27 mouse cellular contexts compared by ENCODE assay signal in the genomic region with DNA sequence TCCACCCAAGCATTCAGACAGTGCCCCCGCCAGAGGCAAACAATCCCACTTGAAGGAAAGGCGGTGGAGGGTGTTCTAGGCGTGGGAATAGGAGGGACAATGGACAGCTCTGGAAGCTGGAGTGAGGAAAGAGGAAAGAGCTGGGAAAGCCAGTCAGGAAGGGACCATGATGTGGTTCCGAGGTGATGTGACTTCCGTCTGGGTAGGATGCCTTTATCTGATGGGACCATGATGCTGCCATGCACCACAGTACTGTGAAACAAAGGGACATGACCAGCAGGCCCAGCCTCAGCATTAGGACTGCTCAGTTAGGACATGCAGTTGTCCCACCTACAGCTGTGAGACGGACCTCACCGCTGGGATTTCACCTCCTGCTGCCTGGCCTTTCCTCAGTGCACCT. TPM values are rescaled to one million over a fixed set of nuclear protein-coding genes. Genes with fewer than 3 reads are reported as not detected.
DNase-seq lines count a peak whose midpoint lies in the region; TF ChIP-seq lines count a peak whose summit lies in the region.
"Had no signal": no experiment of that assay in that cellular context is flagged by ENCODE, and none has a peak within 500 bp of the region (broad histone marks: within the 10 kb centered on the region; RNA-seq: fewer than 3 reads in every experiment).

No protein-coding gene starts in this region.

- peaks cover 11% of the 10 kb centered on the region for H3K4me1 ChIP-seq in spleen, adult 2 months (ENCODE audit: control insufficient read depth, insufficient read depth, insufficient read length)
- peaks cover 5% of the 10 kb centered on the region for H3K4me1 ChIP-seq in limb, embryonic 10.5 days

- no peak overlapping the region for H3K4me3 ChIP-seq in layer of hippocampus, adult 2 months
- H3K4me3 ChIP-seq in spleen, adult 2 months (ENCODE audit: extremely low read depth, insufficient read depth, insufficient read length): no peak overlapping the region
- no peak overlapping the region for H3K4me3 ChIP-seq in limb, embryonic 10.5 days
- H3K4me3 ChIP-seq in macrophage (ENCODE audit: inconsistent target): no peak overlapping the region
- H3K4me3 ChIP-seq: forebrain, embryonic 13.5 days; heart, embryonic 13.5 days; hindbrain, embryonic 15.5 days; limb, embryonic 15.5 days; liver, embryonic 15.5 days; lung, embryonic 15.5 days had no signal

- H3K9me3 ChIP-seq in limb, embryonic 10.5 days (replicated peaks): no peaks in the 10 kb centered on the region
- H3K9me3 ChIP-seq: forebrain, embryonic 13.5 days; heart, embryonic 13.5 days; hindbrain, embryonic 15.5 days; limb, embryonic 15.5 days; liver, embryonic 15.5 days; lung, embryonic 15.5 days had no signal

- DNase-seq in layer of hippocampus, adult 2 months (ENCODE audit: low spot score in 2 of 2): no peak
- no peak for DNase-seq in layer of hippocampus, postnatal 25 days (ENCODE audit: extremely low spot score in 1 of 2, low spot score in 1 of 2)
- no peak for DNase-seq in spleen, adult 2 months (ENCODE audit: low read depth in 1 of 2, low spot score in 2 of 2)
- no peak for DNase-seq in spleen, postnatal 14 days (ENCODE audit: low spot score in 2 of 2)
- peak; percentile 28 for DNase-seq in limb, embryonic 10.5 days (ENCODE audit: low spot score)
- no peak for DNase-seq in cerebellum, adult 18-20 months
- no peak for DNase-seq in ovary, postnatal 14 days (ENCODE audit: low spot score)
- DNase-seq: adrenal gland, postnatal 25 days; cerebellum, adult 2 months; cerebellum, postnatal 14 days; gastrocnemius, postnatal 36 days; heart, adult 18-20 months; heart, postnatal 10 days; kidney, adult 11 months; kidney, postnatal 36 days; layer of hippocampus, postnatal 36 days; left cerebral cortex, postnatal 4 days; right cerebral cortex, adult 18-20 months had no signal

- H3K27me3 ChIP-seq in spleen, adult 2 months (ENCODE audit: control insufficient read depth, insufficient read depth, low read length): no peaks in the 10 kb centered on the region
- H3K27me3 ChIP-seq in limb, embryonic 10.5 days (ENCODE audit: low read depth, poor library complexity, severe bottlenecking): peaks cover 9% of the 10 kb centered on the region
- H3K27me3 ChIP-seq: heart, embryonic 13.5 days; hindbrain, embryonic 15.5 days; lung, embryonic 15.5 days had no signal

- no peak for TF ChIP-seq POLR2A in spleen, adult 2 months (IDR thresholded peaks at IDR 0.05; ENCODE audit: low read depth, low read length)

- peaks cover 20% of the 10 kb centered on the region; the same call in 1 of the 2 replicates for H3K79me2 ChIP-seq in macrophage (ENCODE audit: inconsistent target)

- H3K27ac ChIP-seq in layer of hippocampus, adult 2 months: peak overlapping the region; percentile 6; the same call in 1 of the 2 replicates
- peak overlapping the region; percentile 36; the same call in 1 of the 2 replicates for H3K27ac ChIP-seq in spleen, adult 2 months (ENCODE audit: insufficient read depth, low read length)
- no peak overlapping the region for H3K27ac ChIP-seq in limb, embryonic 10.5 days
- peak overlapping the region; percentile 87 for H3K27ac ChIP-seq in macrophage
- H3K27ac ChIP-seq: forebrain, embryonic 13.5 days; heart, embryonic 13.5 days; hindbrain, embryonic 15.5 days; lung, embryonic 15.5 days had no signal

- 85% methylated on average over 7 of the region's 7 CpGs for whole genome bisulfite sequencing in spleen, adult 2 months
- 88% methylated on average over 7 of the region's 7 CpGs for WGBS in limb, embryonic 10.5 days
- 64% methylated on average over 5 of the region's 7 CpGs for WGBS in macrophage (ENCODE audit: missing documents)

- peaks cover 17% of the 10 kb centered on the region for H3K36me3 ChIP-seq in spleen, adult 2 months (ENCODE audit: control insufficient read depth, insufficient read depth, low read length)
- peaks cover 43% of the 10 kb centered on the region for H3K36me3 ChIP-seq in limb, embryonic 10.5 days
- peaks cover 44% of the 10 kb centered on the region for H3K36me3 ChIP-seq in macrophage (ENCODE audit: inconsistent target)

- no peak for TF ChIP-seq CTCF in layer of hippocampus, adult 2 months (conservative IDR thresholded peaks at IDR 0.05)
- no peak for TF ChIP-seq CTCF in spleen, adult 2 months (IDR thresholded peaks at IDR 0.05; ENCODE audit: extremely low read depth, insufficient read depth, insufficient read length, insufficient replicate concordance)

RNA-seq across cellular contexts. Expression of a gene that starts 8.8 kb away (rescaled TPM):
- 1 to 10 TPM; 1.4 to 1.5 TPM for total RNA-seq in layer of hippocampus, adult 2 months (2021)
- total RNA-seq in layer of hippocampus, postnatal 25 days (2021): 1 to 10 TPM; 1.2 to 1.5 TPM
- 65.3 and 90.7 TPM in 2 replicates for polyA plus RNA-seq in spleen, adult 2 months (2012; rRNA removed)
- not detected in 2 replicates for polyA plus RNA-seq in limb, embryonic 10.5 days (2016; fragmentation: Nextera tagmentation; extraction: Ambion mirVana)
- 10 to 100 TPM in 14 of 26 experiments, 1 to 10 TPM in 12; 1.1 to 44.1 (median 13.9) TPM for total RNA-seq in macrophage (2018; cell fraction: chromatin; rRNA removed)
- total RNA-seq in macrophage (2018; cell fraction: cytosol; rRNA removed): 100 to 1,000 TPM in 9 of 26 experiments, 10 to 100 TPM in 17; 16.2 to 215 (median 57.2) TPM
- 100 to 1,000 TPM in 13 of 26 experiments, 10 to 100 TPM in 13; 10.9 to 317 (median 79.4) TPM for total RNA-seq in macrophage (2018; cell fraction: nucleus; rRNA removed)
- polyA plus RNA-seq in macrophage (2018): 9.3 to 44.3 TPM (median 27.8 TPM) in 3 replicates
- polyA plus RNA-seq: embryonic facial prominence, embryonic 11.5 days; forebrain, embryonic 13.5 days; heart, embryonic 13.5 days; lung, embryonic 15.5 days; neural tube, embryonic 11.5 days had no signal

RNA-seq across cellular contexts. Expression of a gene that starts 17.2 kb away (rescaled TPM):
- total RNA-seq in layer of hippocampus, adult 2 months (2021): 100 to 1,000 TPM; 149 to 154 TPM
- total RNA-seq in layer of hippocampus, postnatal 25 days (2021): 100 to 1,000 TPM; 147 to 151 TPM
- 29.6 and 39.5 TPM in 2 replicates for polyA plus RNA-seq in spleen, adult 2 months (2012; rRNA removed)
- 62.8 and 77.9 TPM in 2 replicates for polyA plus RNA-seq in limb, embryonic 10.5 days (2016; fragmentation: Nextera tagmentation; extraction: Ambion mirVana)
- 100 to 1,000 TPM in 8 of 26 experiments, 10 to 100 TPM in 18; 27.9 to 189 (median 89.2) TPM for total RNA-seq in macrophage (2018; cell fraction: chromatin; rRNA removed)
- total RNA-seq in macrophage (2018; cell fraction: cytosol; rRNA removed): 100 to 1,000 TPM; 113 to 192 (median 160) TPM
- 100 to 1,000 TPM in 15 of 26 experiments, 10 to 100 TPM in 11; 46.5 to 175 (median 103) TPM for total RNA-seq in macrophage (2018; cell fraction: nucleus; rRNA removed)
- polyA plus RNA-seq in macrophage (2018): 173 to 195 TPM (median 183 TPM) in 3 replicates

RNA-seq across cellular contexts. Expression of a gene that starts 28.3 kb away (rescaled TPM):
- 10 to 100 TPM; 52.4 to 58.9 TPM for total RNA-seq in layer of hippocampus, adult 2 months (2021)
- total RNA-seq in layer of hippocampus, postnatal 25 days (2021): 10 to 100 TPM; 52.3 to 57.2 TPM
- polyA plus RNA-seq in spleen, adult 2 months (2012; rRNA removed): 90.9 and 93.3 TPM in 2 replicates
- 75.1 and 76.6 TPM in 2 replicates for polyA plus RNA-seq in limb, embryonic 10.5 days (2016; fragmentation: Nextera tagmentation; extraction: Ambion mirVana)
- total RNA-seq in macrophage (2018; cell fraction: chromatin; rRNA removed): 10 to 100 TPM in 21 of 26 experiments, 1 to 10 TPM in 5; 4.4 to 82.2 (median 27.6) TPM
- total RNA-seq in macrophage (2018; cell fraction: cytosol; rRNA removed): 100 to 1,000 TPM in 6 of 26 experiments, 10 to 100 TPM in 20; 38.6 to 130 (median 74.2) TPM
- 10 to 100 TPM; 12.8 to 76.0 (median 32.1) TPM for total RNA-seq in macrophage (2018; cell fraction: nucleus; rRNA removed)
- polyA plus RNA-seq in macrophage (2018): 37.5 to 79.0 TPM (median 76.6 TPM) in 3 replicates

RNA-seq across cellular contexts. Expression of a gene that starts 31.7 kb away (rescaled TPM):
- total RNA-seq in layer of hippocampus, adult 2 months (2021): 10 to 100 TPM; 19.4 to 21.8 TPM
- 10 to 100 TPM; 15.6 to 16.6 TPM for total RNA-seq in layer of hippocampus, postnatal 25 days (2021)
- polyA plus RNA-seq in spleen, adult 2 months (2012; rRNA removed): 87.4 and 95.8 TPM in 2 replicates
- polyA plus RNA-seq in limb, embryonic 10.5 days (2016; fragmentation: Nextera tagmentation; extraction: Ambion mirVana): 53.1 and 57.5 TPM in 2 replicates
- total RNA-seq in macrophage (2018; cell fraction: chromatin; rRNA removed): 10 to 100 TPM in 22 of 26 experiments, 1 to 10 TPM in 4; 4.4 to 53.3 (median 21.1) TPM
- 10 to 100 TPM; 12.8 to 29.1 (median 19.8) TPM for total RNA-seq in macrophage (2018; cell fraction: cytosol; rRNA removed)
- 10 to 100 TPM in 22 of 26 experiments, 1 to 10 TPM in 4; 6.9 to 38.6 (median 17.5) TPM for total RNA-seq in macrophage (2018; cell fraction: nucleus; rRNA removed)
- polyA plus RNA-seq in macrophage (2018): 11.4 to 23.0 TPM (median 20.3 TPM) in 3 replicates

RNA-seq across cellular contexts. Expression of a gene that starts 49.6 kb away (rescaled TPM):
- 10 to 100 TPM in 1 of 2 experiments, 1 to 10 TPM in 1; 8.6 to 14.5 TPM for total RNA-seq in layer of hippocampus, adult 2 months (2021)
- total RNA-seq in layer of hippocampus, postnatal 25 days (2021): 10 to 100 TPM; 11.7 to 13.0 TPM
- 6.8 and 8.4 TPM in 2 replicates for polyA plus RNA-seq in spleen, adult 2 months (2012; rRNA removed)
- 42.9 and 43.9 TPM in 2 replicates for polyA plus RNA-seq in limb, embryonic 10.5 days (2016; fragmentation: Nextera tagmentation; extraction: Ambion mirVana)
- total RNA-seq in macrophage (2018; cell fraction: chromatin; rRNA removed): 1 to 10 TPM; 1.9 to 9.1 (median 4.5) TPM
- 1 to 10 TPM; 2.2 to 5.2 (median 3.6) TPM for total RNA-seq in macrophage (2018; cell fraction: cytosol; rRNA removed)
- total RNA-seq in macrophage (2018; cell fraction: nucleus; rRNA removed): 1 to 10 TPM; 1.0 to 5.8 (median 2.6) TPM
- polyA plus RNA-seq in macrophage (2018): 2.7 to 6.4 TPM (median 3.5 TPM) in 3 replicates

Comparison
In these comparisons a context has a peak if more than half of its experiments do, and no peak if none do; other contexts are left out.
1. RNA of a gene that starts 8.8 kb away (polyA plus RNA-seq): 65.3 to 90.7 TPM in spleen, adult 2 months and 9.3 to 44.3 TPM in macrophage; not detected in limb, embryonic 10.5 days; every median in the first group is over 10 times any median in the second.